Mouse (Mus musculus) hindlimb bud, embryonic 11.5 days (tissue): ENCODE results near the gene Adssl1.

Source experiments
- DNase-seq: peaks from one replicate; pipeline ENCODE4 v3.0.0-alpha.2; 2012; ENCODE audit warnings: low read depth, low spot score; ENCODE audit errors: extremely low spot score

The Adssl1 gene

DNA sequence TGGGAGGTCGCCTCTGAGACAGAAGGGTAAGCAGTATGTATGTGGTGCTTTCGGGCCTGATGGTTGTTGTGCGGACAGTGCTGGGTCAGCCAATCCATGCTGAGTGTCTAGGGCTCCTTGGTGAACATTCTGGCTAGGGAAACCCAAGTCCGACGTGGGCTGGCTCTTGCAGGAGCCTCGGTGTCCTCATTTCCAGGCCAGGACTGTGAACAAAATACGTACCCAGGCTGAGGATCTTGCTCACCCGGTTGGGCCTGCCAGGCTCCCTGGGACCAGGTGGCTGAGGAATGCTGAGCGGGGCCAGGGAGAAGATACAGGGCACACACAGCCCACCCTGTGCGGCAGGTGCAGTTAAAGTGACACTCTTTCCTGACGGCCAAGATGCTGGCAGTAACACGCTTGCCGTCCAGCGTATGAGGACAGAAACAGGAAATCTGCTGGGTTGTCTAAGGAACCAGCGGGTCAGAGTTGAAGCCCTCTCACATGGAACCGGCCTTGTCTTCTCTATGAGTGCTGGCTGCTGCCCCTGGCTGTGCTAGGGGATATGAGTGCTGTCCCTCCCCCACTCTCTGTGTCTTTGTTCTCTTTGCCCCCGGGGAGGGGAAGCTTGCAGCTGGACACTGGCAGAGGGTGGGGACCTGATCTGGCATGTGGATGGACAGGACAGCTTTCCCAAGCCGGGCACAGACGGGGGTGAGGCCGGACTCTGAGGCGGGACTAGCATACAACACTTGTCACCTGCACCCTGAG is 26.7 kb upstream of the Adssl1 start:
- no peak for DNase-seq

DNA sequence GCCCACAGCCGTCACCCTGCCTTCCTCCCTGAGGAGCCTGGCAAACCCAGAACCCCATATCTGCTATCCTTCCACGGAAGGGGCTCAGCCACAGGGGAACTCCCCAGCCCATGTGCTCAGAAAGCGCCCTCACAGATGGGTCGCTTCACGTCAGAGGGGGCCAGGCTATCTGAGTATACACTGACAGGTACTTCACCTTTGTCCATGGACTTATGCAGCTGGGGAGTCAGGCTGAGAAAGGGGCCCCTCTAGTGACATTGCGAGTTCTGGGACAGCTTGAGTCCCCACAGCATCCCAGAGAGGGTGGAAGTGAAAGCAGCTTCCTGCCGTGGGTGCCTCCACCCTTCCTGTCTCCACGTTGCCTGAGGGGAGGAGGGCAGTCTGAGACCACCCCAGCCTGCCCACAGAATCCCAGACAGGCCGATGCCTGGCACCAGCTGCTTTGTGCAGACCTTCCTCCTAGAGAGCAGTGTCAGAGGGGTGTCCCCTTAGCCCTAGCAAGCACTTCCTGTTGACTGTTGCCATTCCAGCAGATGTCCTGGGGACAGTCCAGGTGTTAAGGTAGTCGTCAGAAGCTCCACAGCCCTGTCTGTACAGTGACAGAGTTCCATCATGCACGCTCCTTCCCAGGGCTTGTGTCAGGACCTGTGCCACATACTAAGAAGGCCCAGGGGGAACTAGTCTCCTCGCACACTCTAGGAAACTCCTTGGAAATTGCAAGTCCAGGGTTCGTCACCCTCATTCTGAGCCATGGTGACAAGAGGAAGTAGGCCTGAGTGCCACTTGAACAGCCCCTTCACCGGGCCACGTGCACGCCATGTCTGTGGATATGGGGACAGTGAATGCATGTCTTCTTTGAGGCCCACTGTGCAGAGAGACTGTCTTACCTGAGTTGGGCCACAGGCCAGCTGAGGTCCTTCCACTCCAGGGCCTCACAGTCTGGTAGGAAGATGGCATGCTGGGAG is 25.6 kb upstream of the Adssl1 start:
- DNase-seq = no peak

DNA sequence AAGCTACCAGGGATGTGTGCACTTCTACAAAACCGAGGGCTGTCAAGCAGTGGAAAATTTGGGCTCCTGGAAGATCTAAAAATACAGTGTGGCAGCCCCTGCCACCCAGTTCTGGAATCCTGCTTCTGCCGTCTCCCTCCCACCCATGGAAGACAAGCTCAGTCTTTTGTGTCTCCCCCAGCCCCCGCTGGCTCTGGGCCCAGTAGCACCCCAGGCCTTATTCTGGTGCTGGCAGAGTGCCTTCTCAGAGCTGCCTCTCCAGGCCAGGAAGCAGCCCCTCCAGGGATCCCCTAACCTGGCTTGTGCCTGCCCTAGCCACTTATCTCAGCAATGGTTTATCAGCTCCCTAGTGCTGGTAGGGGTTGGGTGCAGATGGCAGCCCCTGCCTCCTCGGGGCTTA is 24.9 kb upstream of the Adssl1 start:
- DNase-seq = no peak

DNA sequence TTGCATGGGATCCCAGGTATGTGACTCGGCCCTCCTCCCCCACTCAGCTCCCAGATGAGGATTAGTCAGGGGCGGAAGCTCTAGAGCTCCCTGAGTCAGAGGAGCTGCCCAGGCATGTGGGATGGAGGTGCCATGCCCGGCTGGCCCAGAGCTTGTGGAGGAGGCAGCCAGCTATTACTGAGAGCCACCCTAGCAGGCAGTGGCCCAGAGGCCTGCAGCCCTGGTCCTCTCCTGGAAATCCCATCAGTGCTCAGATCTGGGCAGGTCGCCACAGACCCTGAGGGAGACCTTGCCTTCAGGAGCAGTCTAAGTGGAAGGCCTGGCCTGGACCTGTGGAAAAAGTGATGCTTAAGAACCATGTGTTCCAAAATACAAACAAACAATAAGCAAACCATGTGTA is 24.2 kb upstream of the Adssl1 start:
- DNase-seq = no peak

DNA sequence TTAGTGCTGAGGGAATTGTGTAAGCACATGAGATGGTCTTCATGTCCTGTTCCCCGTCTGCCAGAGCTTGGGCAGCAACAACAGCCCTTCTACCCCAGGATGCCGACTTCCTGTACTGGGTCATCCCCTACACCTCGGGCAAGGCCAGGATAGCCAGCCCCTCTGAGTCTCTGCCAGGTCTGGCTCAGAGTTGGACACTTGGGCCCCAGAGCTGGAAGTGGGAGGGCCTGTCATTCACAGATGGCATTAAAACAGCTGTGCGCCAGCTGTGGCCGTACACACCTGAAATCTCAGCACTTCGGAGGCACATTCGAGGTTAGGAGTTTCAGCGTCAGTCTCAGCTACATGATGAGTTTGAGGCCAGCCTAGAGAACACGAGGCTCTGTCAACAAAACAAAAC is 23.4 kb upstream of the Adssl1 start:
- no peak for DNase-seq

DNA sequence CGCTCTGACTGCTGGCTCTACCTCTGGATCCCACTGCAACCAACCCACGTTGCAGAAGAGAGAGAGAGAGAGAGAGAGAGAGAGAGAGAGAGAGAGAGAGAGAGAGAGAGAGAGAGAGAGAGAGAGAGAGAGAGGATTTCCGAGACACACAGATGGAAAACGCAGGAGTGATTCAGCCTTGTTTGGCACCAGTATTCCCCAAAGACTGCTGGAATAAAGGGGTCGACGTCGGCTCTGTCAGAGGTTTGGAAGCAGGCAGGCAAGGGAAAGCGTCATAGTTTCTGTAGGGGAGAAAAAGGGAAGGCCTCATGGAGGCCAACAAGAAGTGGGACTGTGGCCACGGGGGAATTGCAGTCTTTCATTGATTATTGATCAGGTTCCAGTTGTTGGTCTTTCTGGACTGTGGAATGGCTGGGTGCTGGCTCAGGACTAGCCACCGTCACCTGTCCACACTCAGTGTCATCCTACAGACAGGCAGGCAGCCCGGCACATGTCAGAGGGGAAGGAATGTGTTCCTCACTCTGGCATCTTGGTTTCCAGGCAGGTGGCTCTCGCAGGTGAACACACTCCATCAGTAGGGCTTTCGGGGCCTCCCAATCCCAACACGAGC is 22.8 kb upstream of the Adssl1 start:
- DNase-seq = no peak

DNA sequence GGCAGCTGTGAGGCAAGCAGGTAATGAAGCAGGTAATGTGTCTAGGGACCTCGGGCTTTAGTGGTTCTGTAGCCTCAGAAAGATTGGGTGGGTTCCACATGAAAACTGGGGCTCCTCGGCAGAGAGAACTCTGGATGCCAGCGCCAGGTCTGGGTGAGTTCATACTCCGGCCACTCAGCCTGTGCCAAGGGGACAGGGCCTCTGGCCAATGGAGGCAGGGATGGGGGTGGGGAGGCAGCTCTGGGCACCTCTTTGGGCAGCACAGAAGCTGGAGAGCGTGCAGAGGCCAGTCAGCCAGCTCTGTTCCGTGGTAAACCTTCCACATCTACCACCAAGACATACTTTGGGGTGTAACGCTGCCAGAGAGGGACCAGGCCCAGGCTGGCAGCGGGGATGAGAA is 22.2 kb upstream of the Adssl1 start:
- no peak for DNase-seq

DNA sequence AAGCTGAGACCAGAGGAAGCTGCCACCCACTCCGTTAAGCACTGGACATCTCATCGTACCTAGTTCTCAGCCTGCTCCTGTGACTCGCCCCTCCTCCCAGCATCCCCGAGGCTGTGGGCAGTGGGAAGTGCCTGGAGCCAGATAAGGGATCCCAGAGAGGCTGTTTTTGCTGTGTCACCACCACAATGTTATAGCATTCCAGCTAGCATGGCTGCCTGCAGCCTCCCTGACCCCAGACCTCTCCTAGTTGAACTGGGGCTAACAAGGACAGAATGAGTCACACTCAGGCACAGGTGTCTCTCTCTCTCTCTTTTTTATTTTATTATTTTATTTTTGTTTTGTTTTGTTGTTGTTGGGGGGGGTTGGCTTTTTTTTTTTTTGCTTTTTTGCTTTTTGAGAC is 20.6 kb upstream of the Adssl1 start:
- no peak for DNase-seq

DNA sequence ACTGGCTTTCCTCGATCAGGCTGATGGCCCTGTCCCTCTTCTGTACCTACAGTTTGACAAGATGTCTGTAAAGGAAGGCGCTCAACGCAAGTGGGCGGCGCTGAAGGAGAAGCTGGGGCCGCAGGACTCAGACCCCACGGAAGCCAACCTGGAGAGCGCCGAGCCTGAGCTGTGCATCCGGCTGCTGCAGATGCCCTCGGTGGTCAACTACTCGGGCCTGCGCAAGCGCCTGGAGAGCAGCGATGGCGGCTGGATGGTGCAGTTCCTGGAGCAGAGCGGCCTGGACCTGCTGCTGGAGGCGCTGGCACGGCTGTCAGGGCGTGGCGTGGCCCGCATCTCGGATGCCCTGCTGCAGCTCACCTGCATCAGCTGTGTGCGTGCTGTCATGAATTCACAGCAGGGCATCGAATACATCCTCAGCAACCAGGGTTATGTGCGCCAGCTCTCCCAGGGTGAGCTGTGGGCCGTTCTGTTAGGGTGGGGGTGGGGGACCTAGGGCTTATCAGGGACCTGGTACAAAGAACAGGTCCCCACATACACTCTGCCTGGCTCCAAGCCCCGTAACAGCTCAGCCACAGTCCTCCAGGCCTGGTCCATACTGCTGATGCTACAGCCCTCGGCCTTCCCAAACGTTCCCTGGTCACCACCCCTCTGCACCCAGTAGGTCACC is 19.8 kb upstream of the Adssl1 start:
- DNase-seq = no peak

DNA sequence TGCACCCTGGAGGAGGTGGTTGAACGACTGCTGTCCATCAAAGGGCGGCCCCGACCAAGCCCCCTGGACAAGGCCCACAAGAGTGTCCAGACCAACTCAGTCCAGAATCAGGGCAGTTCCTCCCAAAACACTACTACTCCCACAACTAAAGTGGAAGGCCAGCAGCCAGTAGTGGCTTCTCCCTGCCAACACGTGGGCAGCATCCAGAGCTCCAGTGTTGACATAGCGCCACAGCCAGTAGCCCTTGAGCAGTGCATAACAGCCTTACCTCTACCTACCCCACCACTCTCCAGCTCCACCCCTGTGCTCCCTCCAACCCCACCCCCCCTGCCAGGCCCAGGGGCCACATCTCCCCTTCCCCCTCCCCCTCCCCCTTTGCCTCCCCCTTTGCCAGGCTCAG is 15.8 kb upstream of the Adssl1 start:
- no peak for DNase-seq

DNA sequence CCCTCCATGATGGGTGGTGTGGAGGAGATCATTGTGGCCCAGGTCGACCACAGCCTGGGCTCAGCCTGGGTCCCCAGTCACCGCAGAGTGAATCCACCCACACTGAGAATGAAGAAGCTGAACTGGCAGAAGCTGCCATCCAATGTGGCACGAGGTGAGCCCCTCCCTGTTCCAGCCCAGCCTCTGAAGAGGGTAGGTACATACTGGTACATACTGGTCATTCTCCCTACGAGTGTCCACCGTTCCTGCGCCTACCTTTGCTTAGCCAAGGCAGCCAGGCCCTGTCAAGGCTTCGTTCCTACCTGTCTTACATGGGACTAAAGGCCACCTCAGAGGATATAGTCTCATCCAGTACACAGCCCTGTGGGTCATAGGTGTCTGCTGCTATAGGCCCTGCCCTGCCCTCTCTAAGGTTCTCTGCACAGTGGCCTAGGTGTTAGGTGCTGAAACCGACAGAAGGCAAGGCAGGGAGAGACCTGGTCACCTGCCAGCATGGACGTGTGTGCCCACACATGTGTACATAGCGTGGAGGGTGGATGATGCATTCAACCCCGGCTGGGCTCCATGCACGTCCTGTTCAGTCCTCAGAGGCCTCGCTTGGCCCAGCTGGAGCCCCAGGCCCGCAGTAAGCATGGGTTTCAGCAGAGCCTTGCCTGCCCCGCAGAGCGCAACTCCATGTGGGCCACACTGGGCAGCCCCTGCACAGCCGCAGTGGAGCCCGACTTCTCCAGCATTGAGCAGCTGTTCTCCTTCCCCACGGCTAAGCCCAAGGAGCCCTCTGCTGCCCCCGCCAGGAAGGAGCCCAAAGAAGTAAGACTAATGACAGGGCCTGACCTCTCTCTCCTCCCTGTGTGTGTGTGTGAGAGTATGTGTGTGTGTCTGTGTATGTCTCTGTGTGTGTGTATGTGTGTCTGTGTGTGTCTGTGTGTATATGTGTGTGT is 14.9 kb upstream of the Adssl1 start:
- DNase-seq = no peak

DNA sequence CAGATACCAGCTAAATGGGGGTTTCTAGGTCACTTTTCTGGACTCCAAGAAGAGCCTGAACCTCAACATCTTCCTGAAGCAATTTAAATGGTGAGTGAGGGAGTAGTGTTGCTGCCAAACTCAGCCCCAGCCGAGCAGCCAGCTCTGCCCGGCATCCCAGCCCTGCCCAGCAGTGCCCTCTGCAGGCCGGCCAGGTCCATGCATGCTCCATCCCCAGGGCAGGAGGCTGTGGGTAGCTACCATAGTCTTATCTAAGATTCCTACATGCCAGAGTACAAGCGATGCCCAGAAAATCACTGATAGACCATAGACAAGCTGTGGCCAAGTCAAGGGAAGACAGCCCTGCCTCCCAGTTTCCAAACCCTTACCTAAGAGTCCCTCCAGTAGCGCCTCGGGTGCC is 14.1 kb upstream of the Adssl1 start:
- no peak for DNase-seq

DNA sequence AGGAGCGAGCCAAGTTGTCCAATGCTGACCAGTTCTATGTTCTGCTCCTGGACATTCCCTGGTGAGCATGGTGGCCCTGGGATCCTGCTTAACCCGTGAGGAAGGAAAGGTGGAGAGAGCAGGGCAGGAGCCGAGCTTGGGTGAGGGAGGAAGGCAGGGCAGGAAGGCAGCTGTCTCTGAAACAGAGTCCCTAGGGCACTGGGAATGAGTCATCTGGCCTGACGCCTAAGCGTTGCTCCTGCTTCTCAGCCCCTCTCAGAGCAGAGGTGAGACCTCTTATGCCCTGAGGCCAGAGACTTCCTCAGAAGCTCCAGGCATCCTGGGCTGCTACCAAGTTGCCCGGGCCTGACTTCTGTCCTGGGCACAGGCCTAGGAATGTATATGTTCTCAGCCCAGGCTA is 12.8 kb upstream of the Adssl1 start:
- DNase-seq = no peak

DNA sequence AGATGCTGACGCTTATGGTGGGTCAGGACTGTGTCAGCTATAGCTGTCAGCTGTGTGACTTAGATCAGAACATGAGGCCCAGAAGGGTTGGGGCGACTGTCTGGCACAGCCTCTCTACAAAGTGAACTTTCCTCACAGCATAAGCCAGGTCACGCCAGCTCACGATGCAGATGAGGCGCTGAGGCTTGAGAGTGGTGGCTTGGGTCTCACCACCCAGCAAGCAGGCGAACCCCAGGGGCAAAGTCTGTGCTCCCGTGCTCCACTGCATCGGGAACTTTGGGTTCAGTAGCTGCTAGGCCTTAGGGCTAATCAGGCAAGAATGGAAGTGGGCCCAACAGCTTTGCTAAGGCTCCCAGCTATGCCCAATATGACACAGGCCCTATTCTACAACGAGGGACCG is 10.8 kb upstream of the Adssl1 start:
- no peak for DNase-seq

DNA sequence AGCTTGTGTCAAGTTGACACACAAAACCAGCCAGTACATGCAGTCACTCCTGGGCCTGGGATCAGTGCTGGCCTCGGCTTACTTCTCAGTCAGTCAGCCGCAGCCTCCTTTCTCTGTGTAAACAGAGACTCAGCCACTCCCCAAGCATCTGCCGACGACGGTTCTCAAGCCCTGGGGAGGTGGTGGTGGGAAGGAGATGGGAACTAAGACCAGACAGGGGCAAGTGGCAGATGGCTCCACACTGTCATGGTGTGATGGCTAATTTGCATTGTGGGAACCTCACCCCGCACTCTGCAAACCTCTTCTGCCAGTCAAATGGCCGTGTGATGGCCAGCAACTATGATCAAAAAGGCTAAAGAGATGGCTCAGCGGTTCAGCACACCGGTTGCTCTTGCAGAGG is 3.2 kb upstream of the Adssl1 start:
- DNase-seq = no peak

DNA sequence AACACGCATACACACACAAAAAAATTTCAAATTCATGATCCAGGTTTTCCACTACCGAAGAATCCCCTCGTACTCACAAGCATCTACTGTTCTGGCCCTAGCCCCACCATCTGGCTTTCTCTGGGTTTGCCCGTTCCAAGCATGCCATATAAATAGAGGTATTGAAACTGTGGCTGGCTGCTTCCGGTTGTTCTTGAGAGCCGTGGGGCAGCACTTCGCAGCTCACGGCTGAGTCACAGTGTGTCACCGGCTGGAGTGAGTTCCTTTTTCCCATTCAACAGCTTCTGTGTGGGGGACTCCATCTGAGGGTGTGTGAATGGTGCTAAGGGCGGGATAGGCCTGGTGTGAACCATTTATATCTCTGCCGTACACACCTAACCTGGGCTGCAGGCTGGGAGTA is 2.7 kb upstream of the Adssl1 start:
- DNase-seq = no peak

DNA sequence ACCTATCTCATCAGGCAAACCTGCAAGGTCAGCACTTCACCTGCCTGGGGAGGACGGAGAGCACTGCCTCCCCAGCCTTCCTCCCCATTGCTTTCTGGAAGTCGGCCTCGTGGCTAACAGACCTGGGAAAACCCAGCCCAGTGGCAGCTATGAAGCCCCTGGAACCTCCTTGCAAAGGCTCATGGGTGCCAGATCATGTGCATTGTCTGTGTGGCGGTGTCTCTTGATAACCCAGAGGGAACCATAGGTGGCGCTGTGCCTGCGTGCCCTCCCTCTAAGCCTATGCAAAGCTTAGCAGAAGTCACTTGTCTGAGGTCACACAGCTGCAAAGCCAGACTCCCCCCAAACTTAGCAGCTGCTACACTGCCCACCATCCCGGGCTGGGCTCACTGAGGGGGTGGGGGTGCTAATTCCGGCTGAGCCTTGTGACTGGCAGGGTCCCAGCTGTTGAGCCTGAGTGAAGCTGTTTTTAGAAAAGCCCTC is 1.9 kb upstream of the Adssl1 start:
- DNase-seq = no peak

DNA sequence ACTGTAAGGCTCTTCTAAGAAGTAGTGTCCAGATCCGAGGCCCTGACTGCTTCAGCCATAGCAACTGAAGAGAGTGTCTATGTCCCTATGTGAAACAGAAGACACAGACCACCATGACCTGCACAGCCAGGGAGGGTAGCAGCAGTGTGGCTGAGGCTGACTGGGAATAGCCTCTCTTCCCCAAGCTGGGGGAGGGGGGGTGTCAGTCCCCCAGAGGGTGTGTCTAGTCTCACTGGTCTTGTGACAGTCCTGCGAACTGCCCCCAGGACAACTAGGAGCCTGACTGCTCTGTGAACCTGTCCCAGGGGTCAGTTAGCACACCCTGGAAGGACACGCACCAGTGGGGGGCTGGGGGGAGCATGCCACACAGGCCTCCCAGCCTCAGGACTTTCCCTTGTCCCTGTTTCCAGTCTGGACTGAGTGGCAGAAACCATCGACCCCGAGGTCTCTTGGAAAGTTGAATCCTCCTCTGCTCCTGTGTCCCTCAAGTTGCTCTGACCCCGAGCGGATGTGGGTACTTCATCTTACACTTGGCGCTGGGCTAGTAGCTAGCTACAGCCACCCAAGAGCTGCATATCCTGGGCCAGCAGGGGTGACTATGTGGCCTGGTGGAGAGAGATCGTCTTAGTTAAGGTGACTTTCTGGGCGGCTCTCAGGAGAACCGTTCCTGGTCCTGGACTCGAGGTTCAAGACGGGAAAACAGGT is 712 bp upstream of the Adssl1 start:
- no peak for DNase-seq

DNA sequence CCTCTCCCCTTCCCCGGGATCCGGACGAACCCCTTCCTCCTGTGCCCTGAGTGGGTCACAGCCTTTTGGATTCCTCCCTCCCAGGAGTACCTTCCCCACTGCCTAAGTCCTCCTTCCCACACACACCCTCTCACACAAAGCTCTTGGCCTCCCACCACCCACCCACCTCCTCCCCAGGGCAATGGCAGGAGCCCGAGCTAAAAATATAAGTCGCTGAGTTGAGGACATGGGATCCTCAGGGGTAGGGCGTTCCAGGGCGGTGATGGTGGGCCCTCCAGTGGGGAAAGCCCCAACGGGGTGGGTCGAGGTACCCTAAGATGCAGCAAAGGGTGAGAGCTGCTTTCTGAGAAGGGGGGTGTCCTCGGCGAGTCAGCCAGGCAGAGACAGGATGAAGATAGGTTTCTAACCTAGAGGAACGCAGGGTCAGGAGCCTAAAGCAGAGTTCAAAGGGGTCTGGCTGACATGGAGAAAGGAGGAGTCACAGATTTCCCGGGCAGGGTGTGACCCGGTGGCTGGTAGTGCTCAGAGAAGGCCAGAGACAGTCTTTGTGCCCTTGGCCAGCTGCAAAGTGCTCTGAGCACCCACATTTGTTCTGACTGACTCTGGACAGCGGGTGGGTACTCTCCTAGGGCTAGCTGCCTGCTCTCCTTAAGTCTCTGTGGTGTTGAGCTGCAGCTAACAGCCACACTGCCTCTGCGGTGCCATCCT is 663 bp downstream of the Adssl1 start:
- DNase-seq = no peak
